Mouse (Mus musculus): ENCODE measurements around the gene Fam117b.

- TF ChIP-seq CTCF (IDR thresholded peaks at IDR 0.05; ENCODE audit: low read depth, low read length) (no peak), GATA1 (IDR thresholded peaks at IDR 0.05; ENCODE audit: borderline replicate concordance, low read length) (no peak), TAL1 (conservative IDR thresholded peaks at IDR 0.05; ENCODE audit: low read depth, low read length) (no peak)
These were observed 74.7 kb downstream of the Fam117b start for GRCm38 (mm10) chr1:59987399-59988040.

All from G1E (cell line).